Mouse (Mus musculus) megakaryocyte, embryonic 14.5 days (primary cell): Measurements from ENCODE around the gene Hoxd11. TPM values are rescaled to one million over a fixed set of nuclear protein-coding genes. Genes with fewer than 3 reads are reported as not detected.

Experiments used
- H3K27me3 ChIP-seq: replicated peaks from 2 replicates; pipeline ENCODE3; 2012; ENCODE audit warnings: inconsistent platforms
- H3K36me3 ChIP-seq: replicated peaks from 2 replicates; pipeline ENCODE3; 2012; ENCODE audit warnings: low read length, inconsistent platforms, mixed read lengths
- H3K4me1 ChIP-seq: 2 replicates; pipeline ENCODE4 v1.6.1; 2012; ENCODE audit warnings: inconsistent platforms
- H3K4me3 ChIP-seq: replicated peaks from 2 replicates; pipeline ENCODE3; 2012; ENCODE audit warnings: moderate library complexity, mild to moderate bottlenecking, inconsistent platforms
- H3K9me3 ChIP-seq: 2 replicates; pipeline ENCODE4 v1.6.1; 2012; ENCODE audit warnings: inconsistent platforms
- FLI1 ChIP-seq: IDR thresholded peaks from 2 replicates; pipeline ENCODE4 v1.6.1; 2012; ENCODE audit warnings: low read length, inconsistent platforms, mixed read lengths
- GATA1 ChIP-seq: IDR thresholded peaks from 3 replicates; pipeline ENCODE4 v1.6.1; 2012; ENCODE audit warnings: mixed read lengths, low read length, inconsistent platforms, borderline replicate concordance
- polyA plus RNA-seq: library from polyadenylated mRNA; stranded (reverse); fragments of >175 nt; gene quantifications from 2 replicates; pipeline ENCODE4 v1.2.3, GENCODE M21; 2012; ENCODE audit warnings: low replicate concordance; ENCODE audit not compliant: insufficient read depth

Hoxd11 gene
- polyA plus RNA-seq, 1 experiment, result not detected

DNA sequence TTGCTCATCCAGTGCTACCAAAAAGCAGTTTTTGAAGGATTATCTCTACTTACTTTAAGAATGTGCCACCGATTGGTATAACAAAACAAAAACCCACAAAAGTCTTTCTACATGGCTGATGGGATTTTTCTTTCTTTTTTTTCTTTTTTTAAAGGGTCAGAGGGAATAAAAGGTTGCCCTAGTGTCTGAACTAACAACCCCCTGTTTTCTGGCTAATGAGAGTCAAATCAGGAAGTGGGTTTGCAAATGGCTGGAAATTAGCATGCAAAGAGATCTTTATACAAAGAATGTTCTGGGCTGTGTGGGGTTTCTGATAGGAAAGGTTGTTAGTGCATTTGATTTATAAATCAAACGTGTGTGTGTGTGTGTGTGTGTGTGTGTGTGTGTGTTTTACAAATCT is 41.0 kb downstream of the Hoxd11 start:
- Histone ChIP-seq H3K36me3 (no peaks in the 10 kb centered on the region), H3K27me3 (peaks cover 85% of the 10 kb centered on the region), H3K9me3 (no peaks in the 10 kb centered on the region), H3K4me3 (no peak overlapping the region), H3K4me1 (peaks cover 10% of the 10 kb centered on the region)
- TF ChIP-seq FLI1 (no peak), GATA1 (no peak)

- TF ChIP-seq GATA1 (no peak), FLI1 (no peak)
- Histone ChIP-seq H3K27me3 (peaks cover 85% of the 10 kb centered on the region), H3K36me3 (no peaks in the 10 kb centered on the region), H3K4me3 (no peak overlapping the region), H3K4me1 (peaks cover 4% of the 10 kb centered on the region), H3K9me3 (no peaks in the 10 kb centered on the region)
Measured at GRCm38 (mm10) chr2:74720955-74721491, 41.7 kb downstream of the Hoxd11 start.

DNA sequence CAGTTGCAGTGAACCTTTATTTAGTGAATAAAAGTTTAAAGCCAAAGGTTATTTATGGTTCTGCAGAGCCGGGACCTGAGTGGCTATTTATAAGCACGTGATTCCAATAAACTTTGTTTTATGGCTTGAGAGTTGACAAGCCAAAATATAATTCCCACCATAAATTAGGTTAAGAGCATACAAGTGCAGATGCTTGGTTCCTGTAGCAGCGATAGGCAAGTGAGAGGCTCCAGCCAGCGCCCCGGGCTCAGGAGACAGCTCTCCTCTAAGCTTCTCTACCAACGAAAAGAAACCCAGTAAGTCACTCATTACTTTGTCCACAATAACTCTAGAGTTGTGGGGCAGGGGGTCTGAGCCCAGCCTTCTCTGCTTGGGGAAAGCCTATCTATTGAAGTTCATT is 42.5 kb downstream of the Hoxd11 start:
- no peaks in the 10 kb centered on the region for H3K9me3 ChIP-seq
- H3K4me1 ChIP-seq, result no peaks in the 10 kb centered on the region; the same call in 1 of the 2 replicates
- TF ChIP-seq FLI1 (no peak), GATA1 (no peak)
- no peak overlapping the region for H3K4me3 ChIP-seq
- no peaks in the 10 kb centered on the region for H3K36me3 ChIP-seq
- H3K27me3 ChIP-seq, result peaks cover 86% of the 10 kb centered on the region

DNA sequence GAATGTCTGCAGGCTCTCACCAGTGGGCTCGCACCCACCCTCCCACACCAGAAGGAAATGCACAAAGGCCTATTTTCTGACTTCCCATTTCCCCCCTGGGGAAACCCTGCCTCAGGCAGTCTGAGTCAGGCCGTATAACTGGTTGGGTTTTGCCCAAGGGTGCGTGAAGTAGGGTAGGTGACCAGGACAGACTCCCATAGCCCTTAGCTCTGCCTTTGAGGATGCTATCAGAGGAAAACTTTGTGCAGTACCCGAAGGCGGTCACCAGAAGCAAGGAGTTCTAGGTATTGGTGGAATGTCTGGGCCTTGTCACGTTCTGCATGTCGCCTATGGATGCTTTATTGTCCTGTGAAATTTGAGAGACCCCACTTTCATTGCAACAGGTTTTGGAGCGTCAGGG is 43.6 kb downstream of the Hoxd11 start:
- no peaks in the 10 kb centered on the region; the same call in 1 of the 2 replicates for H3K4me1 ChIP-seq
- no peak overlapping the region for H3K4me3 ChIP-seq
- H3K9me3 ChIP-seq, result no peaks in the 10 kb centered on the region
- peaks cover 87% of the 10 kb centered on the region for H3K27me3 ChIP-seq
- TF ChIP-seq FLI1 (no peak), GATA1 (no peak)
- no peaks in the 10 kb centered on the region for H3K36me3 ChIP-seq

GRCm38 (mm10) chr2:74724244-74725015 is 45.1 kb downstream of the Hoxd11 start:
- no peak for TF ChIP-seq GATA1
- H3K27me3 ChIP-seq, result peaks cover 91% of the 10 kb centered on the region
- no peak overlapping the region for H3K4me3 ChIP-seq
- no peaks in the 10 kb centered on the region; the same call in 1 of the 2 replicates for H3K4me1 ChIP-seq
- H3K36me3 ChIP-seq, result no peaks in the 10 kb centered on the region
- H3K9me3 ChIP-seq, result no peaks in the 10 kb centered on the region

DNA sequence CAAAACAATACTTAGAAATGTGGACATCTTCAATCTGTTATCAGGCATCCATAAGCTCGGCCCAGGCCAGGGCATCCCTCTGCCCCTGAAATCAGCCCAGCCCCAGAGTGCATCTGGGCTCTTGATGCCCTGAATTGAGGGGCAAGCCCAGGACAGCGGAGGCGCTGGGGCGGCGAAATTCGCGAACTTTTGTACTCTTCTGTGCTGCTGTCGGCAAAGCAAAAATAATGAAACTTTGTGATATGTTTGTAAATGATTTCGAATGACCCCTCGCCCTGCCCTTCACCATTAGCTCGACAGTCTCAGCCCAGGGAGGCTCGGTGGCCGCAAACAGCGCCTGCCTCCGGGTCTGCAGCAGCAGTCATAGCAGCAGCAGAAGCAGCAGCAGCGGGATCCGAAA is 45.8 kb downstream of the Hoxd11 start:
- Histone ChIP-seq H3K4me3 (no peak overlapping the region), H3K9me3 (no peaks in the 10 kb centered on the region), H3K36me3 (no peaks in the 10 kb centered on the region), H3K27me3 (peaks cover 87% of the 10 kb centered on the region), H3K4me1 (no peaks in the 10 kb centered on the region; the same call in 1 of the 2 replicates)
- TF ChIP-seq GATA1 (no peak), FLI1 (no peak)

- peaks cover 91% of the 10 kb centered on the region for H3K27me3 ChIP-seq
- H3K4me3 ChIP-seq, result peak within 1 kb of the TSS; percentile 28
- no peaks in the 10 kb centered on the region for H3K9me3 ChIP-seq
- no peaks in the 10 kb centered on the region; the same call in 1 of the 2 replicates for H3K4me1 ChIP-seq
- TF ChIP-seq GATA1 (no peak), FLI1 (no peak)
- H3K36me3 ChIP-seq, result no peaks in the 10 kb centered on the region
Measured at GRCm38 (mm10) chr2:74726551-74726950, 47.2 kb downstream of the Hoxd11 start, which contains the start of gene Gm28230. TSS of gene Gm28230 (plus strand) at chr2:74726728.

DNA sequence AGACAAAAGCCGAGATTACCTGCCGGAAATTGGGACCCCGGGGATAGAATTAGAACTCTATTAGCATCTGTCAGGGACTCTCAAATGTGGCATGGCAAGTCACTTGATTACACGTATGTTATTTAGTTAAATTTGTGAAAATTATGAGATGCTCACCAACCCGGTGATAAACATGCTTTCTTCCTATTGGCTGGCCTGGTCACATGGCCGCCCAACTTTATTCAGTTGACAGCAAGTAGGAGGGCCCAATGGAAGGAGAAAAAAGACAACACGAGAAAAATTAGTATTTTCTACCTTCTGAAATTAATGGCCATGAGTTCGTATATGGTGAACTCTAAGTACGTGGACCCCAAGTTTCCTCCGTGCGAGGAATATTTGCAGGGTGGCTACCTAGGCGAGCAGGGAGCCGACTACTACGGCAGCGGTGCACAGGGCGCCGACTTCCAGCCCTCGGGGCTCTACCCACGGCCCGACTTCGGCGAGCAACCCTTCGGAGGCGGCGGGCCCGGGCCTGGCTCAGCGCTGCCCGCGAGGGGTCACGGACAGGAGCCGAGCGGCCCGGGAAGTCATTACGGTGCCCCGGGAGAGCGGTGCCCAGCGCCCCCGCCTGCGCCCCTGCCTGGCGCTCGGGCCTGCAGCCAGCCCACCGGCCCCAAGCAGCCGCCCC is 47.7 kb downstream of the Hoxd11 start:
- no peaks in the 10 kb centered on the region for H3K9me3 ChIP-seq
- no peaks in the 10 kb centered on the region; the same call in 1 of the 2 replicates for H3K4me1 ChIP-seq
- H3K36me3 ChIP-seq, result no peaks in the 10 kb centered on the region
- H3K4me3 ChIP-seq, result peak overlapping the region; percentile 28
- peaks cover 92% of the 10 kb centered on the region for H3K27me3 ChIP-seq
- TF ChIP-seq GATA1 (no peak), FLI1 (no peak)

GRCm38 (mm10) chr2:74727640-74728302 is 48.4 kb downstream of the Hoxd11 start:
- H3K4me3 ChIP-seq, result no peak overlapping the region

More at GRCm38 (mm10) chr2:74727640-74728302, 48.4 kb downstream of the Hoxd11 start:
- no peaks in the 10 kb centered on the region for H3K9me3 ChIP-seq
- no peaks in the 10 kb centered on the region for H3K36me3 ChIP-seq
- TF ChIP-seq FLI1 (no peak), GATA1 (no peak)
- H3K4me1 ChIP-seq, result peaks cover 5% of the 10 kb centered on the region; the same call in 1 of the 2 replicates
- peaks cover 92% of the 10 kb centered on the region for H3K27me3 ChIP-seq
